Mouse (Mus musculus) liver, embryonic 13.5 days (tissue): ENCODE measurements around the gene Ptdss2. TPM values are rescaled to one million over a fixed set of nuclear protein-coding genes. Genes with fewer than 3 reads are reported as not detected.

Experiments
- ATAC-seq: fragments of 200-750 bp; cut with Nextera tagmentation; 2 replicates; pipeline ENCODE4 v1.8.0; 2017; ENCODE audit warnings: low read depth, mild to moderate bottlenecking, moderate number of reproducible peaks, moderate library complexity
- DNase-seq: peaks from one replicate; pipeline ENCODE4 v3.0.0; 2022
- H3K27ac ChIP-seq: fragments of 300-500 bp; sonication (generic); 2 replicates; pipeline ENCODE4 v1.5.1; 2015; ENCODE audit warnings: moderate library complexity, mild to moderate bottlenecking, inconsistent platforms
- H3K27me3 ChIP-seq: fragments of 300-500 bp; sonication (generic); 2 replicates; pipeline ENCODE4 v1.6.1; 2015; ENCODE audit warnings: mild to moderate bottlenecking, inconsistent platforms
- H3K36me3 ChIP-seq: fragments of 300-500 bp; sonication (generic); 2 replicates; pipeline ENCODE4 v1.6.1; 2015; ENCODE audit warnings: mild to moderate bottlenecking, inconsistent platforms
- H3K4me1 ChIP-seq: fragments of 300-500 bp; sonication (generic); replicated peaks from 2 replicates; pipeline ENCODE4 v1.6.1; 2015; ENCODE audit warnings: inconsistent platforms
- H3K4me2 ChIP-seq: fragments of 300-500 bp; sonication (generic); 2 replicates; pipeline ENCODE4 v1.6.1; 2015; ENCODE audit warnings: inconsistent platforms, mild to moderate bottlenecking, moderate library complexity
- H3K4me3 ChIP-seq: fragments of 300-500 bp; sonication (generic); replicated peaks from 2 replicates; pipeline ENCODE4 v1.5.1; 2015; ENCODE audit warnings: mild to moderate bottlenecking, inconsistent platforms
- H3K9ac ChIP-seq: fragments of 300-500 bp; sonication (generic); 2 replicates; pipeline ENCODE4 v1.6.1; 2015; ENCODE audit warnings: mild to moderate bottlenecking, inconsistent platforms
- H3K9me3 ChIP-seq: fragments of 300-500 bp; sonication (generic); replicated peaks from 2 replicates; pipeline ENCODE4 v1.6.1; 2016; ENCODE audit warnings: inconsistent platforms
- whole genome bisulfite sequencing: fragments of 180-500 bp; shearing (Covaris S2); methylation state at CpG from one replicate; pipeline ENCODE4 v1.1.7; 2015; ENCODE audit not compliant: insufficient replicate concordance; 5-methylcytosine and 5-hydroxymethylcytosine counted together
- polyA plus RNA-seq: library from polyadenylated mRNA; unstranded; fragments of >200 nt; fragmentation: Nextera tagmentation; extraction: Ambion mirVana; gene quantifications from 2 replicates; pipeline ENCODE4 v1.2.1, GENCODE M21; 2015

Ptdss2 gene
- polyA plus RNA-seq = 138 and 147 TPM in 2 replicates

DNA sequence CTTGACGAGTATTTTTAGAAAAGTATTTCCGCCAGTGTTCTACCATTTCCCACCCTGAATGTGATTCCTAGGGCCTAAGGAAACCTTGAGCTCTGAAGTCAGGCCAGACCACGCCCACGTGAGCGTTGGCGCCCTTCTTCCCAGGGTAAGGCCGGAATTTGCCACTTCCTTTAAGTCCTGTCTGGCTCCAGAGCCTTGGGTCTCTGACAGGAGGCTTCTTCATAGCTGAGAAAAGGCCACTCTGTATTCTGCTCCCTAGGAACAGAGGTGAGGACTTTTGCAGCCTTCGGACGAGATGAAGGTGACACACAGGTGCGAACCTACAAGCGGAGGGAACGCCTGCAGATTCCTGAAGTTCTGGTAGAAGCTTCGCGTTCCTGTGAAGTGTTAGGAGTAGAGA, at the start of gene Ptdss2:
Gene Ptdss2 (plus strand): TSS at position 138 of the 400 bp plus-strand sequence.
- Histone ChIP-seq H3K4me1 (peaks cover 90% of the 10 kb centered on the region), H3K27me3 (peaks cover 3% of the 10 kb centered on the region; the same call in 1 of the 2 replicates), H3K36me3 (no peaks in the 10 kb centered on the region), H3K9me3 (no peaks in the 10 kb centered on the region), H3K27ac (peak within 1 kb of the TSS; percentile 88), H3K4me3 (peak within 1 kb of the TSS; percentile 65), H3K4me2 (peak within 1 kb of the TSS; percentile 77), H3K9ac (peak within 1 kb of the TSS; percentile 76)
- ATAC-seq = no peak
- 25% methylated on average over 14 of the region's 14 CpGs for WGBS
- no peak for DNase-seq

DNA sequence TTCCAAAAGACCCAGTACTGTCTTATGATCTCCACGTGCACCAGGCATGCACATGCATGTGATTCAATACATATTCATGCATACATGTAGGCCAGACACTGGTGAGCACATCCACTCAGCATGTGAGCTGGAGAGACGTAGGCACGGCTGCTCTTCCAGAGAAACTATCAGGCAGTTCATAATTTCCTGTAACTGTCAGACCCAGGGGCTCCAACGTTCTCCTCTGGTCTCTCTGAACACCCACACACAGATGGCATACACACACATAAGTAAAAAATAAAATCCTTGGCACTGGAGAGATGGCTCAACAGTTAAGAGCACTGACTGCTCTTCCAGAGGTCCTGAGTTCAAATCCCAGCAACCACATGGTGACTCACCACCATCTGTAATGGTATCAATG, 48.4 kb upstream of the Ptdss2 start:
- Histone ChIP-seq H3K27ac (no peak overlapping the region), H3K4me2 (no peak overlapping the region), H3K36me3 (no peaks in the 10 kb centered on the region), H3K9ac (no peak overlapping the region), H3K27me3 (peaks cover 76% of the 10 kb centered on the region), H3K4me1 (peaks cover 15% of the 10 kb centered on the region), H3K4me3 (no peak overlapping the region), H3K9me3 (no peaks in the 10 kb centered on the region)
- 44% methylated on average over 4 of the region's 4 CpGs for WGBS
- ATAC-seq (no peak), DNase-seq (no peak)

DNA sequence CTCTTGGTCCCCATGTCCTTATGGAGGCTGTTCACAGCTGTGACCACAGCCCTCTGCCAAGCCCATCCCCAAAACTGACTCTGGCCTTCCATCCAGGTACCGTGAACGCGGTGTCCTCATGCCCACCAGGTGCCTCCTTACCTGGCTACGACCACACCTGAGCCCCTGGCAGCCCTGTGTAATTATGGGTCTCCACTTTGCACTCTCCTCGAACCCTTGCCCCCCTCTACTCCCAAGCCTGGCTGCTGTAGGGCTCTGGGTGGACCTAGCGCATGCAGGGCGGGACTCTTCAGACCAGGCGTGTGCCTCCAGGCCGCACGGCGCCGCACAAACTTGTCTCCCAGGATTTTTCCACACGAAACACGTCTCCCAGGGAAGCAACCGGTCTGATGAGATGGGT, 44.3 kb upstream of the Ptdss2 start, which contains the start of gene Pkp3:
Gene Pkp3 (plus strand): TSS at position 378 of the 400 bp plus-strand sequence.
- 79% methylated on average over 15 of the region's 15 CpGs for WGBS
- Histone ChIP-seq H3K9ac (no peak within 1 kb of the TSS), H3K27ac (no peak within 1 kb of the TSS), H3K9me3 (no peaks in the 10 kb centered on the region), H3K4me2 (no peak within 1 kb of the TSS), H3K27me3 (peaks cover 67% of the 10 kb centered on the region), H3K36me3 (no peaks in the 10 kb centered on the region), H3K4me1 (0 out of 2 replicates have a peak, but pooled peaks cover 5% of the 10 kb centered on the region), H3K4me3 (no peak within 1 kb of the TSS)
- ATAC-seq (no peak), DNase-seq (no peak)

DNA sequence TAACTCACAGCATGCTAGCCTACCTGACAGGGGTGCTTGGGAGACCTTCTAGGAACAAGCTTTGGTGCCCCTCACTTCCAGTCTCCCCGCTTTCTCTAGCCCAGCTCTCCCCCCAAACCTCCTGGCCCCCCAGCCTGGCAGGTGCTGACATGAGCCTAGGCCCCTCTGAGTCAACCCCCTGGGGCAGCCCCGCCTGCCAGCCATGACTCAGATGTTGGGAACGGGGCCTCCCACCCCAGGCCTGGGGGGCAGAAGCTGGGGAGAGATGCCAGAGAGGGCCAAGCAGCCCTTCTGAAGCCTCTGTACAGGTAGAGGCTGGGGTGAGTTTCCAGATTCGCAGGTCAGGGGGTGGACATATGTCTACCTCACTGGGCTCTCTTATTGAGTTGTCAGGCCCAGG, 43.3 kb upstream of the Ptdss2 start:
- Histone ChIP-seq H3K9ac (no peak overlapping the region), H3K36me3 (no peaks in the 10 kb centered on the region), H3K4me2 (no peak overlapping the region), H3K4me3 (no peak overlapping the region), H3K27ac (no peak overlapping the region), H3K4me1 (0 out of 2 replicates have a peak, but pooled peaks cover 5% of the 10 kb centered on the region), H3K9me3 (no peaks in the 10 kb centered on the region), H3K27me3 (peaks cover 64% of the 10 kb centered on the region)
- no peak for DNase-seq
- no peak for ATAC-seq
- 64% methylated on average over 4 of the region's 4 CpGs for WGBS

DNA sequence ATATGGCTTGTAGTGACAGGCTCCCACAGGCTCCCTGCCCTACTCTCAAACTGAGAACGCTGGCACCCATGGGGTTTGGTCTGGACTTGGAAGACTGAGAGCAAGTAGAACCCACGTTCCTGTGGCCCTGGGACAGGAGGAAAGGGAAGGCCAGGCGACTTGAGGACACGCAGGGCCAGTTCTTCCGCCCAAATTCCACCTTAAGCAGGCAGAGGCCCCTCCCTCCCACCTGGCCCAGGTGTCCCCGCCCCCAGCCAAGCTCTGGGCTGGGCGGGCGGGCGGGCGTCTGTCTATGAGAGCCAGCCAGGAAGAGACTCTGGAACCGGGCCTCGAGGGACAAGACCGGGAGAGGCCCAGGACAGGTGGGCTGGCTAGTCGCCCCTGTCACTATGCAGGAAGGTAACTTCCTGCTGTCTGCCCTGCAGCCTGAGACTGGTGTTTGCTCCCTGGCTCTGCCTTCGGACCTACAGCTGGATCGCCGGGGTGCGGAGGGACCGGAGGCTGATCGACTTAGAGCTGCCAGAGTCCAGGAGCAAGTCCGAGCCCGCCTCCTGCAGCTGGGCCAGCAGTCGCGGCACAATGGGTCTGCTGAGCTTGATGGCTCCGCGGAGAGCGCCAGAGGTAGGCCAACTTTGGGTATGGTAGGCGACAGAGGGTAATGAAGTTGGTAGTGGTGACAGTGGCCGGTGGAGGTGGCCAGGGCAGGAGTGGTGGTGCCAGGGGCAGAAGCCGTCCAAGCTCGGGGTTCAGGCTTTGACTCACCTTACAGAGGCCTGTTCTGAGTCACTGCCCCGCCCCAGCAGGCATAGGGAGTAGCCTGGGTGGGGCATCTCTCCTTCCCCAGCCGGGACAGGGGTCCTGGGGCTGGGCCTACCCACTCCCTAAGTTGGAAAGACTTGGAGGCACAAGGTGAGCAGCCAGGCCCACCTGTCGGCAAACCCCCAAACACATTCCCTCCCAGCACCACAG, 42.4 kb upstream of the Ptdss2 start:
- Histone ChIP-seq H3K27me3 (peaks cover 59% of the 10 kb centered on the region), H3K4me1 (0 out of 2 replicates have a peak, but pooled peaks cover 5% of the 10 kb centered on the region), H3K4me2 (peak overlapping the region; percentile 14; the same call in 1 of the 2 replicates), H3K4me3 (no peak overlapping the region), H3K9me3 (no peaks in the 10 kb centered on the region), H3K9ac (no peak overlapping the region), H3K27ac (no peak overlapping the region), H3K36me3 (no peaks in the 10 kb centered on the region)
- WGBS = 39% methylated on average over 34 of the region's 34 CpGs
- DNase-seq = no peak
- ATAC-seq = no peak

DNA sequence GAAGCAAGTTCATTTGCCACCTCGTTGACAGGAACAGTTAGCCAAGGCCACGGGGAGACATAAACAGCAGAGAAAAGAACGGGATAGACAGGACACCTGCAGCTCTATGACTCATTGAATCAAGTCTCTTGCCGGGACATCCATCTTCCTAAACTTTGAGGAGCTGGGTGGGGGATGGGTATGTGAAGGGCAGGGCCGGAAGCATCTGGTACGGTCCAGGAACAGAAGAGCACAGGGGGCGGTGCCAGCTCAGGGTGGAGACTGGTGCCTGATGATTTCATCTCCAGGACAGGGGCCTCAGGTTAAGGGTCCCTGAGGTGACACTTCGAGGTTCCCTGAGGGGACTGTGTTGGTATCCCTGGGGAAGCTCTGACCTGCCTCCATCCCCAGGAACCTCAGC, 34.3 kb upstream of the Ptdss2 start:
- no peak for DNase-seq
- Histone ChIP-seq H3K4me1 (peaks cover 24% of the 10 kb centered on the region), H3K9me3 (no peaks in the 10 kb centered on the region), H3K27ac (no peak overlapping the region), H3K9ac (peak overlapping the region; percentile 1; the same call in 1 of the 2 replicates), H3K27me3 (peaks cover 53% of the 10 kb centered on the region), H3K4me2 (peak overlapping the region; percentile 40), H3K36me3 (no peaks in the 10 kb centered on the region), H3K4me3 (0 out of 2 replicates have a peak overlapping the region, but pooled peaks have one; percentile 1)
- ATAC-seq = no peak
- 17% methylated on average over 8 of the region's 8 CpGs for WGBS

DNA sequence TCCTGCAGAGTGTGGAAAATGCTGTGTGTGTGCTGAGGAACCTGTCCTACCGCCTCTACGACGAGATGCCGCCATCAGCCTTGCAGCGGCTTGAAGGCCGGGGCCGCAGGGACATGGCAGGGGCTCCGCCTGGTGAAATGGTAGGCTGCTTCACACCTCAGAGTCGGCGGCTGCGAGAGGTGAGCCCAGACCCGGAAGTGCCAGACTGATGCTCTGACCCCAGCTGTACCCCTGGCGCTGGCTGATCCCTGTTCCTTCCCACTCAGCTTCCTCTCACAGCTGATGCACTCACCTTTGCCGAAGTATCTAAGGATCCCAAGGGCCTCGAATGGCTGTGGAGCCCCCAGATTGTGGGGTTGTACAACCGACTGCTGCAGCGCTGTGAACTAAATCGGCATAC, 33.7 kb upstream of the Ptdss2 start:
- DNase-seq = no peak
- H3K36me3 ChIP-seq = no peaks in the 10 kb centered on the region
- peak overlapping the region; percentile 1; the same call in 1 of the 2 replicates for H3K9ac ChIP-seq
- no peak for ATAC-seq
- WGBS = 6% methylated on average over 18 of the region's 18 CpGs
- no peak overlapping the region for H3K27ac ChIP-seq
- H3K4me3 ChIP-seq = 0 out of 2 replicates have a peak overlapping the region, but pooled peaks have one; percentile 1
- H3K27me3 ChIP-seq = peaks cover 50% of the 10 kb centered on the region
- H3K4me2 ChIP-seq = peak overlapping the region; percentile 40
- H3K9me3 ChIP-seq = no peaks in the 10 kb centered on the region
- peaks cover 30% of the 10 kb centered on the region for H3K4me1 ChIP-seq

DNA sequence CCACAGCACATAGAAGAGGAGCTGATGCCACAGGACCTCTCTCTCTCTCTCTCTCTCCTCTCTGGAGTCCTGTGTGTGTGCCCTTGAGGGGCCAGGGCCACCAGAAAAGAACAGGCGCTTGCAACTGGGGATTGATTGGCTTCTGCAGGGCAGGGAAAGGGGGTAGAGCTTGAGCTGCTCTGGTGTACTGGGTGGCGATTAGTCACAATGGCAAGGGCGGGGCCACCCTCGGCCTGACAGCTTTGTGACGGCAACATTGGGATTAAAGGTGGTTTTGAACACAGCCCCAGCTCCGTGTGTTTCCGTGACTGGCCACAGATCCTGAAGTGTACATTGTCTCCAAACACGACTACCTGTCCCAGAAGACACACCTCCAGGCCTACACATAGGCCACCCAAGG, 32.0 kb upstream of the Ptdss2 start:
- no peak overlapping the region for H3K4me3 ChIP-seq
- DNase-seq = no peak
- H3K27ac ChIP-seq = no peak overlapping the region
- H3K27me3 ChIP-seq = peaks cover 50% of the 10 kb centered on the region
- H3K9ac ChIP-seq = no peak overlapping the region
- no peaks in the 10 kb centered on the region for H3K36me3 ChIP-seq
- WGBS = 61% methylated on average over 8 of the region's 8 CpGs
- H3K9me3 ChIP-seq = no peaks in the 10 kb centered on the region
- ATAC-seq = no peak
- H3K4me1 ChIP-seq = peaks cover 42% of the 10 kb centered on the region
- H3K4me2 ChIP-seq = no peak overlapping the region

DNA sequence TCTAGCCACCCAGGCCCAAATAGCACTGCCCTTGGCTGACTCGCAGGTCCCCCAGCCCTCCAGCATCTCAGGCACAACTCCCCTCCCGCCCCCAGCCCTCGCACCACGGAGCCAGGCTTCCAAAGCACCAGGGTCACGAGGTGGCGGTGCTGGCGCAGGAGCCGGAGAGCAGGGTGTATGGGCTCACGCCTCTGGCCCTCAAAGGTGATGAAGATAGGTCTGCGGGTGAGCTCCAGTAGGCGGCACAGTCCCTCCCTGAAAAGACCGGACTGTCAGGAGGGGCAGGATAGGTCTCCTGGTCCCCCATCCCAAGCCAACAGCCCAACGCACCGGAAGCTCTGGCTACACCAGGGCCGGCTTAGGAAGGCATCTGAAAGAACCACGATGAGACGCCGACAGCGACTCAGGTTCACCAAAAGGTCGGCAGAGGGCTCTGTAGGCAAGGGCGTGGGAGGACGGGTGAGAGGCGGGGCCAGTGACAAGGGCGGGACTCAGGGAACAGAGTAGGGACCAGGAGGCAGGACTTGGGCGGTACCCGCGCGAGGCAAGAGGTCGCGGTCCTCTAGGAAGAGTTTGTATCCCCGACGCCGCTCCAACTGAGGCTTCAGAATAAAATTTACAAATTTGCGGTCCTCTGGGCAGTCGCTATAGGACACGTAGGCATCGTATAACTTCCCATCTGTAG, 30.0 kb upstream of the Ptdss2 start:
- H3K27ac ChIP-seq = 0 out of 2 replicates have a peak overlapping the region, but pooled peaks have one; percentile 26

DNA sequence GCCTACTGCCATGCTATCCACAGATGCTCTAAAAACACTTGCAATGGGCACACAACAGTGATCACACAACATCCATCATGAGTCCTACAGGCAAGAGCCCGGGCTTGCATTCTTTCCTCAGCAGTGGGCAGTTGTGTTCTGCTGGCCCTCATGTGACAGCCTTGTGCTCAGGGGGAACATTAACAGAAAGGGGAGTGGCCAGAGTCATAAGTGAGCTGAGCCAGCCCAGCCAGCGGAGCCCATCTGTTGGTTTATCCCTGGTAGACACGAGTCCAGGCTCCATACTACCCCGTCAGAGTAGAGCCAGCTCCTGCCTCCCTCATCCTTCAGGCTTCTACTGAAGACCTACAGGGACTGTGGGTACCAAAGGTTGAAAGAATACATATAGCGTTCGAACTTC, 28.2 kb upstream of the Ptdss2 start:
- H3K4me2 ChIP-seq = peak overlapping the region; percentile 39
- H3K36me3 ChIP-seq = no peaks in the 10 kb centered on the region
- H3K27ac ChIP-seq = peak overlapping the region; percentile 77
- peak overlapping the region; percentile 18; the same call in 1 of the 2 replicates for H3K4me3 ChIP-seq
- H3K9me3 ChIP-seq = no peaks in the 10 kb centered on the region
- DNase-seq (no peak), ATAC-seq (0 out of 2 replicates have a peak, but pooled peaks have one; percentile 10)
- H3K27me3 ChIP-seq = peaks cover 27% of the 10 kb centered on the region
- peak overlapping the region; percentile 57; the same call in 1 of the 2 replicates for H3K9ac ChIP-seq
- H3K4me1 ChIP-seq = peaks cover 56% of the 10 kb centered on the region
- 71% methylated on average over 6 of the region's 6 CpGs for WGBS

More for the DNA sequence above, 30.0 kb upstream of the Ptdss2 start:
- H3K4me3 ChIP-seq = peak overlapping the region; percentile 35
- WGBS = 16% methylated on average over 37 of the region's 37 CpGs
- no peaks in the 10 kb centered on the region for H3K36me3 ChIP-seq
- DNase-seq (peak; percentile 93), ATAC-seq (peak; percentile 90)
- H3K4me1 ChIP-seq = peaks cover 62% of the 10 kb centered on the region
- H3K27me3 ChIP-seq = peaks cover 40% of the 10 kb centered on the region
- peak overlapping the region; percentile 48 for H3K9ac ChIP-seq
- peak overlapping the region; percentile 65 for H3K4me2 ChIP-seq
- no peaks in the 10 kb centered on the region for H3K9me3 ChIP-seq
